Mouse (Mus musculus) adrenal gland, adult 8-10 months (tissue): ENCODE results near the gene Spata31d1b. TPM values are rescaled to one million over a fixed set of nuclear protein-coding genes. Genes with fewer than 3 reads are reported as not detected.

Experiments
- DNase-seq: peaks from one replicate; pipeline ENCODE4 v3.0.0; 2022
- total RNA-seq, 4 experiments: library from RNA; stranded (reverse); gene quantifications; 2 replicates each; pipeline ENCODE4 v1.2.4; 2022

The Spata31d1b gene
- total RNA-seq, 4 experiments from 2014 or later, result not detected

DNA sequence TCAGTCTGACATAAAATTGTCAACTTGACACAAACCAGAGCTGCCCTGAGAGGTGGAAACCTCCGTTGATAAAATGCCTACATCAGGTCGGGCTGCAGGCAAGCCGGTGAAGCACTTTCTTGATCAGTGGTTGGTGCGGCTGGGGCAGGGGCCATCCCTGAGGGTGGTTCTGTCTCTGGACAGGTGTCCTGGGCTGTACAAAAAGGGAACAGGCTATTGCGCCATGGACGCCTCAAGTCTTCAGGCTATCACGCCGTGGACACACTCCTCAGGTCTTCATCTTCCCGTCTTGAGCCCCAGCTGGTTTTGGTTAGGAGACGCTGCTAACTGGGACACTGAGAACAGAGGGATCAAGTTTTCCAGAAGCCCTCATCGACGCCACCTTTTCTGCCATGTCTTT, 38.2 kb downstream of the Spata31d1b start:
- no peak for DNase-seq

DNA sequence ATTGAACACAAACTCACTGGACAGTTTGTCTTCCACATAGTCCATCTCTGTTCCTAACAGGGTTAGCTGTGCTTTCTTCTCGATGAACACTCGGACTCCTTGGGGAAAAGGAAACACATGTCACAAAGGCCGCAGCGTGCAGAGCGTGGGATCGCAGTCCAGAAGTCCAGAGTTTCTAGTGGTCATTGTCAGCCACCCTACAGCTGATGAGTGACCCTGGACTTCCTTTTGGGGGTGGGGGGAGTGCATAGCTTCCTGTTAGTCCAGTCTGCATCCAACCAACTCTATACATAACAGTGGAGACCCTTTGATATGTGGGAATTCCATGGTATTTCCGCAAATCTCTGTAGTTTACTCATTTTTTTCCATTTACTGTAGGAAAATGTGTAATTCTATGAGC, 44.8 kb downstream of the Spata31d1b start:
- DNase-seq, result no peak

DNA sequence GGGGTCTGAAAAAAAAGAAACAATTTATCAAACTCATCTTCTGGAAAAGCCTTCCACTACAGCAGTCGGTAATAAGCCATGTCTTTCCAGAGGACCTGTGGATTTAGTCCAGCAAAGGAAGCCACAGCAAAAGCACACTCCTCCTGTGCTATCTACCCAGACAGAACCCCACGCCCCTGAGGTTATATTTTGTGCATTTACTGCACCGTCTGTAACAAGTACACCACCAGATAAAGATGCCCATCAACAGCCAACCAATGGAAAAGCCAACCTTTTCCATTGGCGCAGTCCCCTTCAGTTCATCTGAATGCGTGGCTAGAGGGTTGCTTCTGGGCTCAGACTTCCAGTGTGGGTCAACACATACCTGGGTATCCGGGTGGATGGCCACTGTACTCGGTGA, 50.7 kb downstream of the Spata31d1b start:
- no peak for DNase-seq

DNA sequence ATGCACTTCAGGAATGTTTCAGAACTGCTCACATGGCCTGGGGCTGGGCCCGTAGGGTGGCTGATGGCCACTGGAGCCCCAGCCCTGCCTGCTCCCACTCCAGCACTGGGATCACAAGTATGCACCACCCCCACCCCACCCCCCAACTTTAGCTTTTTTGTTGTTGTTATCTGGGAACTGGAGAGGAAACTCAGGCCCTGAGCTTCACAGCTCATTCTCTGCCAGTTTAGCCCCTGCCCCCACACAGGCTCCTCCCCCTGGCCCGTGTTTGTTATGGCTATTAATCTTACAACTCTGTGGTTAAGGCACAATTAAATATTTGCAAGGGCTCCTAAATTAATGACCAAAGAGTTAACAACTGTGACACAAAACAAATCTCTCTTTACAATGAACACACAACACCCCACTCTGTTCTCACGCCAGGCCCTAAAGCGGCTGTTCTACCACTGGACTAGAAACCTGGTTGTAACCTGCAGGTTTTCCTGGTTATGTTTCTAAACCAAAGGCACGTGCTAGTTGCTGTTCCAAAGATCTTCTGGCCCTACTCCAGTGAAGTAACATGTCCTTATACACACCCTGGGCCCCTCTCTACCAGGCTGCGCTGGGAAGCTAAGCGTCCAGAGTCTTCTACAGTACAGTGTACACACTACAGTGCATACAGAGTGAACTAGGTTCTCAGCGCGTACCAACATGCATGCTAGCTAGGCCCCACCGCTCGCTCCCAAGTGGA, 54.9 kb downstream of the Spata31d1b start:
- no peak for DNase-seq

DNA sequence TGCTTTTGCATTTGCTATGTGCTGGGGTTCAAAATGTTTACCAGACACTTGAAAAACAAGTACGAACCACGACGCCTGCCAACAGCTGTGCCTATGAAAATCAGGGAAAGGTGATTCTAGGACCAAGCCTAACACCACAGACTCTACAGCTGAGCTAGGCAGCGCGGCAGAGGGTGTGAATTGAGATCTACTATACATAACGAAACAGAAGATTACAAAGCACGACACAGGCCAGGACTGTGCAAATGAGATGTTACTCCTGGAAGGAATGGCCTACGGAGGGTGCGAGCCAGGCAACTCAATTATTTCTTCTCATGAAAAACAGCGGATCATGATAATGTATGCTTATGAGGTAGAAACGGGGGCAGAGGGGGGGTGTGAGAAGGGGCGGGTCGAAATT, 56.4 kb downstream of the Spata31d1b start:
- DNase-seq, result no peak

Other genes with a start within 250 kb of the Spata31d1b start
- 10 to 100 TPM; 30.8 to 52.7 (median 43.7) TPM for gene Agtpbp1, start 127.1 kb upstream of the Spata31d1b start, total RNA-seq
- gene Naa35, start 127.0 kb upstream of the Spata31d1b start, total RNA-seq, result 10 to 100 TPM; 58.4 to 99.0 (median 93.4) TPM
- gene Golm1, start 36.5 kb upstream of the Spata31d1b start, total RNA-seq, result 10 to 100 TPM in 1 of 4 experiments, 1 to 10 TPM in 3; 7.1 to 10.2 (median 8.1) TPM
- not detected for gene 4921517D22Rik, start 18.2 kb upstream of the Spata31d1b start, total RNA-seq
- not detected for gene Spata31d1a, start 2.0 kb upstream of the Spata31d1b start, total RNA-seq
- not detected for gene Spata31d1d, start 19.5 kb downstream of the Spata31d1b start, total RNA-seq
- under 1 TPM in 2 of 4 experiments, not detected in 2; 0.09 to 0.48 TPM for gene 1700014D04Rik, start 34.5 kb downstream of the Spata31d1b start, total RNA-seq
- gene Isca1, start 57.5 kb downstream of the Spata31d1b start, total RNA-seq, result 10 to 100 TPM; 66.6 to 87.4 (median 84.9) TPM
- gene Gm49354, start 70.0 kb downstream of the Spata31d1b start, total RNA-seq, result not detected
- gene Tut7, start 110.9 kb downstream of the Spata31d1b start, total RNA-seq, result 10 to 100 TPM; 68.7 to 86.7 (median 74.9) TPM